Mouse (Mus musculus) layer of hippocampus, adult 18-20 months (tissue): ENCODE measurements around the gene Gsg1l2. TPM values are rescaled to one million over a fixed set of nuclear protein-coding genes. Genes with fewer than 3 reads are reported as not detected.

Experiments used
- DNase-seq, 2 experiments: peaks; one replicate each; pipeline ENCODE4 v3.0.0; 2022; ENCODE audit warnings: low spot score in 2 of 2
- total RNA-seq, 2 experiments: library from RNA; stranded (reverse); gene quantifications; 2 replicates each; pipeline ENCODE4 v1.2.3; 2021

Gsg1l2 gene
- total RNA-seq, 2 experiments from 2014 or later: not detected

DNA sequence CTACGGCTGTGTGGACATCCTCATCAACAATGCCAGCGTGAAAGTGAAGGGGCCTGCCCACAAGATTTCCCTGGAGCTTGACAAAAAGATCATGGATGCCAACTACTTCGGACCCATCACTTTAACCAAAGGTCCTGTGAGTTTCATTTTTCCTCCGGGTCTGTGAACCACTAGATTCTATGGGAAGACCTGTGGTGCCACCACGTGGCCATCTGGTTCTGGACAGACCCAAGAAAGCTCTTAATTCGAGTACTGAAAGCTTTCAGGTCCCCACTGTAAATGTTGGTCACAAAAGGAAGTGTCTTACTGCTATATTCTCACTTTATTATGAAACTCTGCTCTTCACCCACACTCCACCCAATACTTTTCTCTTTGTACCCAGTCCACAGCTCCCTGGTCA, 37.1 kb downstream of the Gsg1l2 start:
- peak in 1 of 2 experiments; percentile 16 for DNase-seq

DNA sequence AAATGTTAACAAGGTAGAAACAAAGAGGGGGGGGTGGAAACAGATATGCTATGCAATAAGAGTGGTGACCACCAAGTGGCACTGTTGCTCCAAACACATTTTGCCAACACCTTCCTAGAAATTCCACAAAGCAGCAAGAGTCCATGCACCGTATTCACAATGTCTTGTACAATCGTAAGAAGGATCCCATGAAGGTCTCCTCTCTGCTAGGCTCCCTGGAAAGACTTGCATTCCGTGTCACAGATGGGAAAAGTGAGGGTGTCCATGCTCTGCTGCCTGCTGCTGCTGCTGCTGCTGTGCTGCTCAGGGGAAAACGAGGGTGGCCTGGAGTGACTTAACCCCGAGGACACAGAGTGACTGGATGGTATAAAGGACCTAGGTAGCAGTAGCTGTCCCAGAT, 45.2 kb downstream of the Gsg1l2 start:
- DNase-seq: peak in 1 of 2 experiments; percentile 62

DNA sequence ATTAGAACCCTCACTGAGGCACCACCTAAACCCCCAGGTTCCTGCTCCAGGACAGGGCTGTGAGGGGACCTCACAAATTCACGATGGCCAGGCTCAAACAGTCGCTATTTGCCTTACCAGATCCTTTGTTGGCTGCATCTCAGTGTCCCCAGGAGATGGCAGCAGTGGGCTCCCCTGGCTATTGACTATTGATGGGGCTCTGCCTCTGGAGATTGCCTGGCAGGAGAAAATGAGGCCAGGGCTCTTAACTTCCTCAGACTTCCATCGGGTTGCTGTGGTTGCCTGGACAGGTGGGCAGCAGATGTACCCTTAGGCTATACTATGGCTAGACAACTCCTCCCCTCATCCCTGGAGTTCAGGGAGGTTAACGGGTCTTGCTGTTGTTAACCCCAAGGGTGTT, 45.8 kb downstream of the Gsg1l2 start:
- peak in 1 of 2 experiments; percentile 60 for DNase-seq

DNA sequence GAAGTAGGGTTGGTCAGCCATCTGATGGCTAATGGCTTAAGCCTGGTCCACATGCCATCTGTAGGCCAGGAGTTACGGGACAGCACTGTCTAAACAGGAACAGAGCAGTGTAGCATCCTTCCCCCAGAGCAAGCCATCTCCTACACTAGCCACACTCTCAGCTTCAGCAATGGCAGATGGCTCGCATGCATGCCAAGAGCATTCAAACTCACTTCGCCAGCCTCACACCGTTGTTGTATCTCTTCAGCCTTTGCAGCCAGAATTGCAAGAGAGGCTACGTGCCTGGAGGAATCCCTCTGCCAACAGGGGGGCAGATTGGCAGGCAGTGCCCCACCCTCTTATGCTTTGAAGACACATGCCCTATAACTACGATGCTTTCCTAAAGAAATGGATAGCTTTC, 47.2 kb downstream of the Gsg1l2 start:
- DNase-seq: peak; percentile 32 to 71

DNA sequence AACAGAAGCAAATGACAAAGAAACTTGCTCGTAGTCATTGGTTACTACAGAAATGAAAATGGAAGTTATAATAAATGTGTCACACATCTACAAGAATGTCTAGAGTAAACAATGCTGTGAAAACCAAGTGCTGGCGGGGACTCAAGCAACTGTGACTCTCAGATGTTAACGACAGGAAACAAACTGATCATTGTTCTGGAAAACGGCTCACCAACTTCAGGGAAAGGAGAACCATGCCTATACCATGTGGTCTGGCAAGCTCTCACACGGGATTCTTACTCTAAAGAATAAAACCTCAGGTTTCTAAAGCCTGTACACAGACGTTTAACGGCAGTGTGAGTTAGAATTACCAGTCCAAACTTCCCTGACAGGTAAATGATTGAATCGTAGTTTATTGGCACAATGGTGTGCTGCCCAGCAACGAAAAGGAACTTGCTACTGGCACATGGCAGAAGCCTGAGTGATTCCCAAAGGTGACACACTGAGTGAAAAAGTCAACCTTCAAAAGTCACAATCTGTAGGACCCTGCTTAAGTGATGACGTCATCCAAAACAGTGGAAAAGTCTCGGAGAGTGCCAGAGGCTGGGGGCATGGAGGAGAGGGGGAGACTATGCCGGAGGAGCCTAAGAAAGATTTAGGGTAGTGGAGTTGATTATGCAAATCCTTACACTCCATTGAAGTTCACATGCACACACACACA, 54.1 kb downstream of the Gsg1l2 start:
- no peak for DNase-seq

DNA sequence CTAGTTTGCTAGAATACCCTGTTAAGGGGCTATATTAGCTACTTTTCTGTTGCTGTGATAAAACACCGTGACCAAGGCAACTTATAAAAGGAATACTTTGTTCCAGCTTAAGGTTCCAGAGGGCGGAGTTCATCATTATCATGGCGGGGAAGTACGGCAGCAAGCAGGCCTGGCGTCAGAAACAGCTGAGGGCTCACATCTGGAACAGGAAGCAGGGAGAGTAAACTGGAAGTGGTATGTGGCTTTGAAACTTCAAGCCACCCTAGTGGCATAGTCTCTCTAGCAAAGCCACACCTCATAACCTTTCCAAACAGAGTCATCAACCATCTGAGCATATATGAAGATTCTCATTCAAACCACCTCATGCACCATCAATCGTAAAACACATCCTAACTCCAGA, 55.1 kb downstream of the Gsg1l2 start:
- DNase-seq: no peak

DNA sequence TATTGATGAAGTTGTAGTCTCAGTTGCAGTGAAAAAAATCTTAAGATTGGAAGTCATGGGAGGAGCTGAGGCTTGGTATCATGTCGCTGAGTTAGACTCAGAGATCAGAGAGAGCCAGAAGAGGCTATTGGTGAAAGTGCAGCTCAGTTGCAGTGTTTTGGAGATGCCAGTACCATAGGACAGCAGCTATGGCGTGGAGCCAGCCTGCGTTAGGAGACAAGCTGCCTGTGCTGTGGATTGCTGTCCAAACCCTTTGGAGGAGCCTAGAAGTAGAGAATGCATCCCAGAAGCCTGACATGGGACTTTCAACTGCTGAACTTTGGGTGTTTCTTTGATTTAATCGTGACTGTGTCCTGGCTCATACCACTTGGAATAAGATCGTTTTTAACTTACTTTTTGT, 57.4 kb downstream of the Gsg1l2 start:
- DNase-seq: no peak

DNA sequence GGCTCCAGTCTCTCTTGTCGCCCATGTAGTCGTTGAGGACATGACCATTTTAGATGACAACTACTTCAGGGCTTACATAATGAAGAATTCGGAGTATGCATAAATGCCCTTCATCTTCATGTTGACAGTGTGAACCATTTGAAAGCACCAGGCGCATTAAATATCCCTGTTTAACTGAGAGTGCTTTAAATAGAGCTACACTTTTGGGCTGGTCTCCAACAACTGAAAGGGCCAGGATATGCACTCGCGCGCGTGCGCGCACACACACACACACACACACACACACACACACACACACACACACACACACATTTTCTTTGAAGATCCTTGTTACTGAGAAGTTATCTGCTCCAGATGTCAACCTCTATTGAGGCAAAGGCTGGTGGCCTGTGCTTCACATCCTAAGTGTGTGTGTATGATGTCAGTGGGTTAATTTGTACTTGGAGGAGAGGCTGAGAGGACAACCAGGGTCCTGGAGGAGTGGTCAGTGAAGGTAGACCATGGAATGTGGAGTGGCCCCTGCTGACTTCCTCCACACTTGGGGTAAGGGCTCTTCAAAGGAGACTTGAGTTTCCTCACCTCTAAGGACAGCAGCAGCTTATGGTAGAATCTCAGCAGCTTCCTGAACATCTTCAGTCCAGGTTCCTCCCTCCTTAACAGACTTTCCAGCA, 61.1 kb downstream of the Gsg1l2 start:
- DNase-seq: no peak

Other genes with a start within 250 kb of the Gsg1l2 start
- 1 to 10 TPM; 1.5 to 1.8 TPM for gene Rcvrn, start 79.3 kb upstream of the Gsg1l2 start, total RNA-seq
- 1 to 10 TPM; 1.4 to 2.5 TPM for gene Glp2r, start 3.5 kb upstream of the Gsg1l2 start, total RNA-seq
- gene Dhrs7c, start 23.6 kb downstream of the Gsg1l2 start, total RNA-seq: not detected
- under 1 TPM; 0.58 to 0.67 TPM for gene Usp43, start 147.5 kb downstream of the Gsg1l2 start, total RNA-seq
- 1 to 10 TPM in 1 of 2 experiments, under 1 TPM in 1; 0.63 to 1.1 TPM for gene Cfap52, start 191.0 kb downstream of the Gsg1l2 start, total RNA-seq
- 10 to 100 TPM; 38.3 to 39.1 TPM for gene Stx8, start 191.6 kb downstream of the Gsg1l2 start, total RNA-seq